Mouse (Mus musculus) testis, adult 2 months (tissue): Measurements from ENCODE around the gene Kirrel. TPM values are rescaled to one million over a fixed set of nuclear protein-coding genes. Genes with fewer than 3 reads are reported as not detected.

Experiments used
- H3K27ac ChIP-seq: fragments of 200-500 bp; 2 replicates; pipeline ENCODE4 v1.5.1; 2012; ENCODE audit warnings: low read depth, low read length; ENCODE audit not compliant: control insufficient read depth, insufficient read depth
- H3K27me3 ChIP-seq: fragments of 200-500 bp; 2 replicates; pipeline ENCODE4 v1.6.1; 2012; ENCODE audit warnings: mild to moderate bottlenecking, low read length, moderate library complexity; ENCODE audit not compliant: control insufficient read depth, insufficient read depth
- H3K36me3 ChIP-seq: fragments of 200-500 bp; 2 replicates; pipeline ENCODE4 v1.6.1; 2012; ENCODE audit warnings: mild to moderate bottlenecking, low read length; ENCODE audit not compliant: control insufficient read depth, insufficient read depth
- H3K4me1 ChIP-seq: fragments of 200-500 bp; 2 replicates; pipeline ENCODE4 v1.6.1; 2012; ENCODE audit warnings: low read length; ENCODE audit not compliant: control insufficient read depth, insufficient read depth
- H3K4me3 ChIP-seq: fragments of 200-500 bp; 2 replicates; pipeline ENCODE4 v1.5.1; 2012; ENCODE audit warnings: low read depth, mild to moderate bottlenecking, low read length, moderate library complexity, mixed read lengths; ENCODE audit not compliant: control insufficient read depth
- CTCF ChIP-seq: fragments of 200-500 bp; IDR thresholded peaks from 2 replicates; pipeline ENCODE4 v1.5.1; 2012; ENCODE audit warnings: low read depth, mild to moderate bottlenecking, inconsistent platforms, low read length, moderate library complexity; ENCODE audit not compliant: control insufficient read depth, insufficient read depth, insufficient replicate concordance
- POLR2A ChIP-seq: fragments of 200-500 bp; IDR thresholded peaks from 2 replicates; pipeline ENCODE4 v1.6.1; 2012; ENCODE audit warnings: low read depth, mild to moderate bottlenecking, inconsistent platforms, low read length, moderate library complexity; ENCODE audit not compliant: control insufficient read depth
- polyA plus RNA-seq: library from polyadenylated mRNA; depleted of rRNA; stranded (reverse); fragments of >200 nt; gene quantifications from 2 replicates; pipeline ENCODE4 v1.2.3, GENCODE M21; 2012

The Kirrel gene
- polyA plus RNA-seq, 1 experiment, result 1.8 TPM

DNA sequence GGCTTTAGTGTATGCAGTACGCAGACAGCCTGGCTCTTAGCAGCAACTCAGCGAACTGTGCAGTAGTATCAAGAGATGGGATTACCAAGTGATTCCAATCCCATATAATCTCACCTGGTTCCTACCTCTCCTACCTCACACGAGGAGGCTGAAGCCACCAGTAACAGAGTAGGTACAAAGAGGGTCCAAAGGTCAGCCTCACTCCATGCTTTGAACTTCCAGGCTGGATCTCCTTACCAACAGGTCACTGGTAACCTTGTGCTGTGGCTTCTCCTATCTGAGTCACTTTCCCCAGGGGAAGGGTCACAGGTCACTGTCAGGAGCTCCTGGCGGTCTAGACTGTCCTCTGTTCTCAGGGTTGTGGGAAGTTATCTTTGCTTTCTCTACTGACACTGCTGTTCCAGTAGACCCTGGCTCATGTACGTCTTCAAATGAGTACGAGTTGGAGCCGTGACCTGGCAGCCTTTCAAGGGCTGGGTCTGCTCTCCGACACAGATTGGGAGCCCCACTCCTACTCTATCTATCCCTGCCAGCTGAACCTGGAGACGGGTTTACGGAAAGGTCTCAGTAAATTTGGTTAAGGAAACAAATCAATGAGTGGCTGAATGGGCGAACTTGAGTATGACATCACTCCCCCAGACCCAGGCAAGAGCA lies 42.7 kb downstream of the Kirrel start:
- Histone ChIP-seq H3K4me3 (no peak overlapping the region), H3K4me1 (no peaks in the 10 kb centered on the region; the same call in 1 of the 2 replicates), H3K27ac (no peak overlapping the region), H3K36me3 (no peaks in the 10 kb centered on the region), H3K27me3 (no peaks in the 10 kb centered on the region)
- TF ChIP-seq POLR2A (no peak), CTCF (no peak)

DNA sequence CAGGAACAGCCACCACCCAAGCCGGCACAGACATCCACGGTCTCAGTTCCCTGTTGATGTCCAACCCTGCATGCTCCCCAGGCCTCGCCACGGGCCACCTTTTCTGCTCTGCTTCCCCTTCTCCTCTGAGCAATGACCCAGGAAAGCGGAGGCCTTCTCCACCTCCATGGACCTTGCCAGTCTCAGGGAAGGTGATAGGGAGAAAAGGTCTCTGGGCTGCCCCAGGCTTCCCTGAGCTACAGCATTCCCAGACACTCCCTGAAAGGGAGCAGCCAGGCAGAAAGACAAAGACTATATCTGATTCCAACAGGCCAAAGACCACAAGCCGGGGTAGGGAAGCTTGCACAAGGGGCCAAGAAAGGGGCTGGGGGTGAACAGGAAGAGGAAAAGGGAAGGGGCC lies 43.6 kb downstream of the Kirrel start:
- TF ChIP-seq POLR2A (no peak), CTCF (no peak)
- H3K4me3 ChIP-seq, result no peak overlapping the region
- no peaks in the 10 kb centered on the region for H3K27me3 ChIP-seq
- H3K36me3 ChIP-seq, result no peaks in the 10 kb centered on the region
- H3K27ac ChIP-seq, result no peak overlapping the region
- no peaks in the 10 kb centered on the region for H3K4me1 ChIP-seq

DNA sequence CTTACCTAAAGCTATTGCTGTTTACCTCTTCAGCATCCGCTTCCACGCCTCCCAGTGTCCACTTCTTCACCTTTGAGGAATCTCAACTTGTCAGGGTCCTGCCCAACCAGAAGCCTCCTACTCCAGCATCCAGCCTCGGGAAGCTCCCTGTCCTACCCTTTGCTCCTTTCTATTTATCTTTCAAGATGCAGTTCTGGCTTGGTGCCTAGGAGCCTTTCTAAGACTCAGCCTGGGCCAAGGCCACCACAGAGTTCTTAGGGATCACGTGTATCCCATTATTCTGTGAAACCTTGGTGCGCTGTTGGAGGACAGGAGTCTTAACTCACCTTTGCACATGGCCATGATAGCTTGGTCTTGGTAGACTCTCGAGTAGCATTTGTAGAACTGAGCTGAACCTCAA lies 50.8 kb downstream of the Kirrel start:
- Histone ChIP-seq H3K36me3 (no peaks in the 10 kb centered on the region), H3K4me3 (no peak overlapping the region), H3K27me3 (no peaks in the 10 kb centered on the region), H3K4me1 (no peaks in the 10 kb centered on the region), H3K27ac (no peak overlapping the region)
- TF ChIP-seq POLR2A, result no peak
- TF ChIP-seq CTCF, result no peak

DNA sequence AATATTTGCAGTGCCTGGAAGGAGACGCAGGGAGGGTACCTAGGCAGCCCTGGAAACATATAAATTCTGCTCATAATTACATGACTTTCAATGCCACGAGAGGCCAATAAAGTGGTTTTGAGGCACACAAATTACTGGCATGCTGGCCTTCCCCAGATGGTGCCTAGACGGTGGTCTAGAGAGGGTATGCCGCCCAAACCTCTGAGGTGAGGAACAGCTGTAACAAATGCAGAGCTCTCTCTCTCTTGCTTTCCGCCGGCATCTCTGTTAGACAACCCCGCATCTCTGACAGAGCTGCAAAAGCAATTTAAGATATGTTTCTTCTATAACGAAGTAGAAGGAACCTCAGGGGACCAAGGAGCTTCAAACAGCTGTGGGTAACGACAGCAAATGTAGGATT lies 56.3 kb downstream of the Kirrel start:
- no peak for TF ChIP-seq POLR2A
- no peak for TF ChIP-seq CTCF
- Histone ChIP-seq H3K27ac (no peak overlapping the region), H3K4me1 (peaks cover 2% of the 10 kb centered on the region), H3K27me3 (no peaks in the 10 kb centered on the region), H3K36me3 (no peaks in the 10 kb centered on the region), H3K4me3 (no peak overlapping the region)

DNA sequence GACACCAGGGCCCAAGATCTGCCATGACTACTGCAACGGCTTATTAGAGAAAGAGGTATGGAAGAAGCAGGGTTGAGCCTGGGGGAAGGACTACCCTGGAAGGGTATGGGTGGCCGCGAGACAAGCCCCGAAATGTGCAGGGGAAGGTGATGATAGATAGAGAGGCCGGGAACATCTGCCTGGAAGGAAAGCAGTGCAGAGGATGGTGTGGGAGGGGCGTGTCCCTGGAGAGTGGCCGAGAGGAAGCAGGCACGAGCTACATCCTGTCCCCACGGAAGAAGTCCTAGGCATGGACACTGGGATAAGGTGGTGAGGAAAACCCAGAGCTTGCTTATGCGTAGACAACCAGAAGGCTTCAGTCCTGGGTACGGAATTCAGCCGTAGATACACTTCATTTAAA lies 56.9 kb downstream of the Kirrel start:
- no peaks in the 10 kb centered on the region for H3K27me3 ChIP-seq
- no peak overlapping the region for H3K4me3 ChIP-seq
- H3K4me1 ChIP-seq, result peaks cover 2% of the 10 kb centered on the region
- no peaks in the 10 kb centered on the region for H3K36me3 ChIP-seq
- no peak for TF ChIP-seq CTCF
- TF ChIP-seq POLR2A, result no peak
- no peak overlapping the region for H3K27ac ChIP-seq

DNA sequence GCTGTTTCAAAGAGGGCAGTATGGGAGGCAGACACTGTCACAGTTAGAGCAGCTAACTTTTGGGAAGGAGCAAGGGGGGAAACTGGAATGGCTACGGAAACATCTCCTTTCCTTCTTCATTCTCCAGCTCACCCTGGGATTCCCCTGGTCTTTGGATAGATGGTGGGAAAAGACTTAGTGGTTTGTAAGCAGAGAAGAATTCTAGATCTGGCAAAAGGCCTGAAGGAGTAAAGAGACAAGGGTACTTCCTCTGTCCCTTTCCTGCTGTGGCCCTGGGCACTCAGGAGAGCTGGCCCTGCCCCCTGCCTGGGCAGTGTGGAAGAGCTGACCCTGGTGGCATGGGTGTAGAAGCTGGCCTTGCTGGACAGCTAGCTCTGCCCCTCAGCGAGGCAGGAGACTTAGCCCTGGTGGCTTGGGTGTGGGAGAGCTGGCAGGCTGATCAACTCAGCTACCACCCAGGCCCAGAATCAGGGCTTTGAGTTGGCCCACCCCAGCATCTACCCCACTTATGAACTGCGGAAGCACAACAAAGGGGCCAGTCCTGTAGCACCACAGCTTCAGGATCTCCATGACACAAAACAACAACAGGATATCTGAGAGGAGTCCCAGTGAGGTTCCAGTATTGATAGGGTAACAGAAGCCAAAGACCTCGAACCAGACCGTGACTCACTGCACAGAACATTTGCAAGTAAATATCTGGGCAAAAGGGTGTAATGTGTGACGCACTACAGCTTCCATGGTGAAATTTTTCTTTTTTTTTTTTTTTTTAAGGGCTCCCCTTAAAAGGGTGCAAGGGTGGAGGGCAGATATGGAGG lies 58.6 kb downstream of the Kirrel start:
- Histone ChIP-seq H3K27ac (no peak overlapping the region; the same call in 1 of the 2 replicates), H3K36me3 (no peaks in the 10 kb centered on the region), H3K27me3 (no peaks in the 10 kb centered on the region), H3K4me3 (no peak overlapping the region), H3K4me1 (peaks cover 2% of the 10 kb centered on the region)
- TF ChIP-seq CTCF, result no peak
- no peak for TF ChIP-seq POLR2A

DNA sequence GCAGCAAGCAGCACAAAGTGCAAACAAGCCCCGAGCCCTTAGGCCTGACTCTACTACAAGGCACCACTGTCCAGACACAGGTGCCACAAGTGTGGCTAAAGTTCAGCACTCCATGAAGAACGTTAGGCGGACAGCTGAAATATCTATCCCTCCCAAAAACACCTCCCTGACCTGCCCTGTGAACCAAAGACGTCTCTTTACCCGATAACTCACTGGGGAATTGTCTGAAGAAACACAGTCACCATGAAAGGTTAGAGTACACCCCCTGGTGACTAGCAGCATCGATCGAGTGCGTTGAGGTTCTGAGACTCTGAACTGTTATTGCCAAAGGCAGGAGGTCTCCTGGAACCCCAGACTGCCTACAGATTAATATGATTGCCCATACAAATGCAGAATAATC lies 59.3 kb downstream of the Kirrel start:
- H3K36me3 ChIP-seq, result no peaks in the 10 kb centered on the region
- no peak overlapping the region for H3K4me3 ChIP-seq
- H3K27ac ChIP-seq, result no peak overlapping the region
- H3K4me1 ChIP-seq, result peaks cover 2% of the 10 kb centered on the region
- TF ChIP-seq CTCF (no peak), POLR2A (no peak)
- no peaks in the 10 kb centered on the region for H3K27me3 ChIP-seq
